18 mouse cellular contexts compared by ENCODE assay signal in the genomic region with DNA sequence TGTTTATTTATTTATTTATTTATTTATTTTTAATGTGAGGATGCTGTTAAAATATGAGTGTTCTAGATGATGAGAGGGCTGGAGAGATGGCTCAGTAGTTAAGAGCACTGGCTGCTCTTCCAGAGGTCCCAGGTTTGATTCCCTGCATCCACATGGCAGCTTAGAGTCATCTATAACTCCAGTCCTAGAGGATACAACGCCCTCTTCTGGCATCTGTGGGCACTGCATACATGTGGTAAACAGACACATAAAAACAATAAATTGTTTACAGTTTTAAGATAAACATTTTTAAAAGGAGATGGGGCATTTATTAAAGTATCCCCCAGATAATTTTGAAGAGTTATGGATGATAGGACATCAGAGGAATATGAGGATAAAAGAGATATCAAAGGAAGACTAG. TPM values are rescaled to one million over a fixed set of nuclear protein-coding genes. Genes with fewer than 3 reads are reported as not detected.
A peak's percentile ranks its signal among the peaks of the same experiment; 100 is the strongest.
DNase-seq lines count a peak whose midpoint lies in the region; ATAC-seq and TF ChIP-seq lines count a peak whose summit lies in the region.
"Had no signal": no experiment of that assay in that cellular context is flagged by ENCODE, and none has a peak within 500 bp of the region (broad histone marks: within the 10 kb centered on the region; RNA-seq: fewer than 3 reads in every experiment).

No protein-coding gene starts in this region.

- H3K9me3 ChIP-seq in liver, embryonic 14.5 days (ENCODE audit: control insufficient read depth, low read length): no peaks in the 10 kb centered on the region
- no peaks in the 10 kb centered on the region for H3K9me3 ChIP-seq in liver, embryonic 11.5 days (ENCODE audit: control insufficient read depth, low read length)
- H3K9me3 ChIP-seq: embryonic facial prominence, embryonic 13.5 days; forebrain, embryonic 12.5 days; heart, embryonic 15.5 days; hindbrain, embryonic 13.5 days; stomach, embryonic 15.5 days had no signal

- H3K4me3 ChIP-seq in liver, embryonic 14.5 days (ENCODE audit: insufficient read depth in 1 of 2, low read depth in 2 of 2, low read length in 2 of 2): no peak overlapping the region
- no peak overlapping the region for H3K4me3 ChIP-seq in liver, embryonic 11.5 days (ENCODE audit: low read depth, low read length)
- H3K4me3 ChIP-seq: embryonic facial prominence, embryonic 13.5 days; forebrain, embryonic 12.5 days; hindbrain, embryonic 13.5 days had no signal

- 13% methylated on average over 1 of the region's 1 CpGs for WGBS in liver, embryonic 14.5 days (ENCODE audit: insufficient replicate concordance)
- 26% methylated on average over 1 of the region's 1 CpGs for WGBS in liver, embryonic 11.5 days

- H3K27me3 ChIP-seq in liver, embryonic 14.5 days (ENCODE audit: control insufficient read depth, insufficient read depth, low read length): no peaks in the 10 kb centered on the region
- no peaks in the 10 kb centered on the region for H3K27me3 ChIP-seq in liver, embryonic 11.5 days (replicated peaks; ENCODE audit: control insufficient read depth, insufficient read depth, low read length)
- H3K27me3 ChIP-seq: heart, embryonic 15.5 days; stomach, embryonic 15.5 days had no signal

- peaks cover 0 to 7% of the 10 kb centered on the region in 2 experiments; a peak in 2 of 4 replicates for H3K4me1 ChIP-seq in liver, embryonic 14.5 days (replicated peaks; ENCODE audit: control insufficient read depth in 2 of 2, insufficient read depth in 2 of 2, low read length in 1 of 2)
- H3K4me1 ChIP-seq in liver, embryonic 11.5 days (replicated peaks; ENCODE audit: control insufficient read depth, insufficient read depth, low read length): peaks cover 7% of the 10 kb centered on the region
- H3K4me1 ChIP-seq: stomach, embryonic 15.5 days had no signal

- no peak for TF ChIP-seq EP300 in liver, embryonic 14.5 days (IDR thresholded peaks at IDR 0.05; ENCODE audit: low read depth)

- peak; percentile 58 for DNase-seq in CD4-positive, CD25-positive, alpha-beta regulatory T cell, adult 2 months (ENCODE audit: low read depth, low spot score)
- DNase-seq in liver, embryonic 14.5 days (ENCODE audit: low read depth in 3 of 3, low spot score in 3 of 3): no peak
- DNase-seq in liver, embryonic 11.5 days (ENCODE audit: low spot score): no peak
- DNase-seq in CD8-positive naive resting alpha-beta T cell, adult 2 months (ENCODE audit: low read depth in 2 of 2, low spot score in 2 of 2): peak; percentile 29 to 44
- DNase-seq in induced T-regulatory cell, adult 2 months (ENCODE audit: low read depth): peak; percentile 59
- no peak for DNase-seq in left cerebral cortex, adult 9 months (ENCODE audit: low spot score in 2 of 2)
- no peak for DNase-seq in gastrocnemius, adult 8-10 months (ENCODE audit: low spot score in 2 of 2)
- DNase-seq: adrenal gland, postnatal 36 days; gastrocnemius, postnatal 25 days; right cerebral cortex, postnatal 25 days had no signal

- H3K9ac ChIP-seq in liver, embryonic 14.5 days (replicated peaks): no peak overlapping the region
- no peak overlapping the region for H3K9ac ChIP-seq in liver, embryonic 11.5 days (ENCODE audit: low read depth, low read length)
- H3K9ac ChIP-seq: embryonic facial prominence, embryonic 13.5 days; forebrain, embryonic 12.5 days; heart, embryonic 15.5 days; stomach, embryonic 15.5 days had no signal

- TF ChIP-seq CTCF in liver, embryonic 14.5 days (IDR thresholded peaks at IDR 0.05; ENCODE audit: low read depth): peak; percentile 45; the same call in 1 of the 2 replicates

- no peak for ATAC-seq in CD4-positive, CD25-positive, alpha-beta regulatory T cell, adult 4 months
- ATAC-seq in liver, embryonic 14.5 days (ENCODE audit: insufficient read depth): no peak
- no peak for ATAC-seq in liver, embryonic 11.5 days (replicated peaks; ENCODE audit: low FRiP score)
- ATAC-seq: midbrain, embryonic 16.5 days had no signal

- no peak overlapping the region for H3K4me2 ChIP-seq in liver, embryonic 14.5 days (ENCODE audit: low read depth)
- no peak overlapping the region for H3K4me2 ChIP-seq in liver, embryonic 11.5 days

- no peak overlapping the region for H3K27ac ChIP-seq in liver, embryonic 14.5 days
- no peak overlapping the region for H3K27ac ChIP-seq in liver, embryonic 11.5 days (ENCODE audit: low read depth, low read length)
- H3K27ac ChIP-seq: forebrain, embryonic 12.5 days; heart, embryonic 15.5 days; hindbrain, embryonic 13.5 days; stomach, embryonic 15.5 days had no signal

- H3K36me3 ChIP-seq in liver, embryonic 14.5 days (replicated peaks; ENCODE audit: control insufficient read depth, insufficient read depth, low read depth): no peaks in the 10 kb centered on the region
- no peaks in the 10 kb centered on the region for H3K36me3 ChIP-seq in liver, embryonic 11.5 days (ENCODE audit: control insufficient read depth, insufficient read depth, low read length)
- H3K36me3 ChIP-seq: embryonic facial prominence, embryonic 13.5 days; forebrain, embryonic 12.5 days; heart, embryonic 15.5 days; hindbrain, embryonic 13.5 days; stomach, embryonic 15.5 days had no signal

RNA-seq across cellular contexts. Expression of a gene that starts 10.2 kb away (rescaled TPM):
- polyA plus RNA-seq in CD4-positive, CD25-positive, alpha-beta regulatory T cell, adult 4 months (2017; shearing (Covaris generic)): 10 to 100 TPM; 54.2 to 66.6 TPM
- 2.2 and 3.4 TPM in 2 replicates for polyA plus RNA-seq in liver, embryonic 14.5 days (2012; rRNA removed)
- polyA plus RNA-seq in liver, embryonic 14.5 days (2014; fragmentation: Nextera tagmentation; extraction: Ambion mirVana): 4.1 and 5.7 TPM in 2 replicates
- 12.0 and 12.7 TPM in 2 replicates for polyA plus RNA-seq in liver, embryonic 11.5 days (2014; fragmentation: Nextera tagmentation; extraction: Ambion mirVana)
- total RNA-seq in gastrocnemius, adult 8-10 months (2022): 10 to 100 TPM in 1 of 4 experiments, 1 to 10 TPM in 3; 4.5 to 10.1 (median 6.6) TPM

RNA-seq across cellular contexts. Expression of a gene that starts 40.4 kb away (rescaled TPM):
- not detected for polyA plus RNA-seq in CD4-positive, CD25-positive, alpha-beta regulatory T cell, adult 4 months (2017; shearing (Covaris generic))
- polyA plus RNA-seq in liver, embryonic 14.5 days (2012; rRNA removed): 0.01 TPM in 2 replicates
- polyA plus RNA-seq in liver, embryonic 14.5 days (2014; fragmentation: Nextera tagmentation; extraction: Ambion mirVana): 0.10 and 0.13 TPM in 2 replicates
- 0.66 and 0.70 TPM in 2 replicates for polyA plus RNA-seq in liver, embryonic 11.5 days (2014; fragmentation: Nextera tagmentation; extraction: Ambion mirVana)
- total RNA-seq in gastrocnemius, adult 8-10 months (2022): 1 to 10 TPM; 4.8 to 5.3 (median 5.2) TPM
- total RNA-seq: adrenal gland, postnatal 36 days had no signal
- polyA plus RNA-seq: macrophage had no signal

Comparison
In these comparisons a context has a peak if more than half of its experiments do, and no peak if none do; other contexts are left out.
1. DNase-seq: peak in CD4-positive, CD25-positive, alpha-beta regulatory T cell, adult 2 months (single experiment), CD8-positive naive resting alpha-beta T cell, adult 2 months (2 of 2) and induced T-regulatory cell, adult 2 months (single experiment); none in liver, embryonic 14.5 days (0 of 3), liver, embryonic 11.5 days (single experiment), left cerebral cortex, adult 9 months (0 of 2) and gastrocnemius, adult 8-10 months (0 of 2).